Mouse (Mus musculus): Measurements from ENCODE around the gene Stat4. TPM values are rescaled to one million over a fixed set of nuclear protein-coding genes. Genes with fewer than 3 reads are reported as not detected.

The Stat4 gene
- polyA plus RNA-seq, 1 experiment from 2014 or later = 0.24 TPM

DNA sequence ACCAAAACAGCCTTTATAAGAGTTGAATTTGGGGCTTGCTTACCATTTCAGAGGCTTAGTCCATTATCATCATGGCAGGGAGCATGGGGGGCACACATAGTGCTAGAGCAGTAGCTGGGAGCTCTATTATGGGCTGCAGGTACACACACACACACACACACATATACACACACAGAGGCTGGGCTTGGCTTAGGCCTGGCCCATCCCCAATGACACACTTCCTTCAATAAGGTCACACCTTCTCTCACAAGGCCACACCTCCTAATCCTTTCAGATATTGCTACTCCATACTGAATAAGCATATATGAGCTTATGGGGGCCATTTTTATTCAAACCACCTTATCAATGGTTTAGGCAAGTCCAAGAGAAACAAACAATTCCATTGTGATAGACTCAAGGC lies 25.3 kb downstream of the Stat4 start:
- no peak for ATAC-seq (ENCODE audit: low read depth)
- Histone ChIP-seq H3K27ac (ENCODE audit: low read depth, low read length) (no peak overlapping the region), H3K36me3 (ENCODE audit: control insufficient read depth, insufficient read depth, low read length) (no peaks in the 10 kb centered on the region), H3K9ac (replicated peaks; ENCODE audit: low read depth, low read length) (no peak overlapping the region), H3K27me3 (ENCODE audit: control insufficient read depth, insufficient read depth, low read length) (no peaks in the 10 kb centered on the region), H3K4me2 (ENCODE audit: low read depth, low read length) (no peak overlapping the region), H3K4me1 (ENCODE audit: control insufficient read depth, insufficient read depth, low read length) (no peaks in the 10 kb centered on the region), H3K4me3 (ENCODE audit: low read depth, low read length) (no peak overlapping the region), H3K9me3 (ENCODE audit: control insufficient read depth, low read length) (no peaks in the 10 kb centered on the region)

DNA sequence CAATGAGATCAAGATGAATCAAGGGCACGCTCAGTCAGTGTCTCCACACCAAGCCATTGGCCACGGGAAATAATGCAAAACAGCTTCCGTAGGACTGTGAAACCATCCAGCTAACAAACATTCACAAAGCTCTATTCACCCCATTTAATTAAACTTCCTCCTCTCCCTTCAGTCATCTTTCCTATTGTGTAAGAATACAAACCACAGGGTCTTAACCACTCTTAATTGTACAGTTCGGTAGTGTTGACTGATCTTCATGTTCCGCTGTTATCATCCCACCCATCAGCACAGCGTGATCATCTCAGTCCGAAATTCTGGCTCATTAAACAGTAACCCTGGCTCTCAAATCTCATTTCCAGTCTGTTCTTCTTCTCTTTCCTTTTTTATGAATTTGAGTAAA lies 25.8 kb downstream of the Stat4 start:
- Histone ChIP-seq H3K27me3 (ENCODE audit: control insufficient read depth, insufficient read depth, low read length) (no peaks in the 10 kb centered on the region), H3K36me3 (ENCODE audit: control insufficient read depth, insufficient read depth, low read length) (no peaks in the 10 kb centered on the region), H3K9me3 (ENCODE audit: control insufficient read depth, low read length) (no peaks in the 10 kb centered on the region), H3K4me2 (ENCODE audit: low read depth, low read length) (no peak overlapping the region), H3K9ac (replicated peaks; ENCODE audit: low read depth, low read length) (no peak overlapping the region), H3K4me1 (ENCODE audit: control insufficient read depth, insufficient read depth, low read length) (no peaks in the 10 kb centered on the region), H3K4me3 (ENCODE audit: low read depth, low read length) (no peak overlapping the region), H3K27ac (ENCODE audit: low read depth, low read length) (no peak overlapping the region)
- no peak for ATAC-seq (ENCODE audit: low read depth)
- WGBS = 86% methylated on average over 7 of the region's 7 CpGs

DNA sequence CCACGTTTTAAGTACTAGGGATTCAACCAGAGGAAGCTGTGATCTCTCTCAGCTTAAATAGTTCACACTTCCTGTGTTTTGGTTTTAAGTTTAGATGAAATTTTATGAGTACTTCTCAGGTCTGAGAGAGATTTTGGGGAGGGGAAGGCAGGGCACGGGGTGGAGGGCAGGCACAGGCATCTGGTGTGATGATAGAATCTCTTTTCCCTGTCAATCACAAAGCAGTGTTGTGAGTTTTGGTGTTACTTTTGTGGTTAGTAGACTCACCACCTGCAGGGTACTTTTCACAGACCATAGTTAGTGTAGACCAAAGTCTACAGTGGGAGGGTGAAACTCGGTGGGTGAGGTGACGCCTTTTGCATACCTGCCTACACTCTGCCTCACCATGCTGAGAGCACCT lies 32.7 kb downstream of the Stat4 start:
- no peaks in the 10 kb centered on the region for H3K9me3 ChIP-seq (ENCODE audit: control insufficient read depth, low read length)
- no peak overlapping the region for H3K9ac ChIP-seq (replicated peaks; ENCODE audit: low read depth, low read length)
- no peak overlapping the region for H3K4me2 ChIP-seq (ENCODE audit: low read depth, low read length)
- no peaks in the 10 kb centered on the region for H3K27me3 ChIP-seq (ENCODE audit: control insufficient read depth, insufficient read depth, low read length)
- no peaks in the 10 kb centered on the region for H3K4me1 ChIP-seq (ENCODE audit: control insufficient read depth, insufficient read depth, low read length)
- H3K27ac ChIP-seq (ENCODE audit: low read depth, low read length) = no peak overlapping the region
- 78% methylated on average over 4 of the region's 4 CpGs for WGBS
- no peaks in the 10 kb centered on the region for H3K36me3 ChIP-seq (ENCODE audit: control insufficient read depth, insufficient read depth, low read length)
- H3K4me3 ChIP-seq (ENCODE audit: low read depth, low read length) = no peak overlapping the region
- ATAC-seq (ENCODE audit: low read depth) = no peak

DNA sequence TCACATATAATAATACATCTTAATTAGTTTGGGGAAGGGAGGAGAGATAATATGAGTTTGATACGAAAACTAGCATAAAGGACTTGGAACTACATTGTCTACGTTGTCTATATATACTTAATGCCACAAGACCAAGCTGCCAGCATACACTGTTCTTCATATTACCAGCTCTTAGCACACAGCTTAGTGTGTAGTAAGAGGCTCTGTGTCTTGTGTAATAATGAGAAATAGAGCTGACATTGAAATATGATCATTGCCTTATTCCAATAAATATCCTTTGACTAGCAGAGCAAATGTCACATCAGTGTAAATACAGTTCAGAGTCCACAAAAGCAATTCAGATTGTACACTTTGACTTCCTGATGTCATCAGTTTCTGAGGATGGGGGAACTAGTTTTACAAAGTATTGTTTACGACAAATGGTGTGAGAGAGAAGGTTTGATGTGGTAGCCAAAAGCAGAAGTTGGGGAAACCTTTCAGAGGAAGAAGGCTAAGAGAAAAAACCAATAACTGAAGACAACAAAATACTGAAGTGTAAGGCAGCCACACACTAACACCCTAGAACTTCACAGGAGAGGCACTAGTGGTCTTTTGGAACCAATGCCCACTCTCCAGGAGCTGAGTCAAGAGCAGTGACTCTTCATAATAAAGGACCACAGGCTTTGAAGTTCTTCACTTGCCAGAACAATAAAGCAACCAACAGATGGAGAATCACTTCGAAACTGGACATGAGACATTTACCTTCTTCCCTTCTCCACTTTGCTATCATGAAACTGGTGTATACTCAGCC lies 35.2 kb downstream of the Stat4 start:
- 89% methylated on average over 4 of the region's 4 CpGs for WGBS
- Histone ChIP-seq H3K36me3 (ENCODE audit: control insufficient read depth, insufficient read depth, low read length) (no peaks in the 10 kb centered on the region), H3K4me2 (ENCODE audit: low read depth, low read length) (no peak overlapping the region), H3K4me1 (ENCODE audit: control insufficient read depth, insufficient read depth, low read length) (no peaks in the 10 kb centered on the region), H3K4me3 (ENCODE audit: low read depth, low read length) (no peak overlapping the region), H3K9me3 (ENCODE audit: control insufficient read depth, low read length) (no peaks in the 10 kb centered on the region), H3K27me3 (ENCODE audit: control insufficient read depth, insufficient read depth, low read length) (no peaks in the 10 kb centered on the region), H3K9ac (replicated peaks; ENCODE audit: low read depth, low read length) (no peak overlapping the region), H3K27ac (ENCODE audit: low read depth, low read length) (no peak overlapping the region)
- ATAC-seq (ENCODE audit: low read depth) = no peak

DNA sequence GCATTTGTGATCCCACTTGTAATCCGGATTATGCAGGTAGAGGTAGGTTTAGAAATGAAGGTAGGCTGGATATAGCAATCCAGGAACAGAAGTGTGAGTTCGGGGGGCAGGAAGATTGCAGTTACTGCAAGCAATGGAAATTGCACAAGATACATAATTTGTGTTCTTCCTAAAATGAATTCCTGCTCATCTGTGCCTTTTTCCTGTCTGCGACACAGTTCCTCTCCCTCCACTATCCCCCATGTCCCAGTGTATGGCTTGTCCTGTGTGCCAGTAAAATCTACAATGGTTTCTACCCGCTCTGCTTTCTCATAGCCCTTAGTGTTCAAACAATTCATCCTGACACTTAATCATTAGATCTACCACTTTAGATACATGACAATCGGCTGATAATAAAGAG lies 41.7 kb downstream of the Stat4 start:
- no peaks in the 10 kb centered on the region for H3K27me3 ChIP-seq (ENCODE audit: control insufficient read depth, insufficient read depth, low read length)
- ATAC-seq (ENCODE audit: low read depth) = no peak
- no peaks in the 10 kb centered on the region for H3K9me3 ChIP-seq (ENCODE audit: control insufficient read depth, low read length)
- H3K4me3 ChIP-seq (ENCODE audit: low read depth, low read length) = no peak overlapping the region
- WGBS = 90% methylated on average over 5 of the region's 5 CpGs
- H3K4me1 ChIP-seq (ENCODE audit: control insufficient read depth, insufficient read depth, low read length) = no peaks in the 10 kb centered on the region
- H3K9ac ChIP-seq (replicated peaks; ENCODE audit: low read depth, low read length) = no peak overlapping the region
- no peak overlapping the region for H3K4me2 ChIP-seq (ENCODE audit: low read depth, low read length)
- no peak overlapping the region for H3K27ac ChIP-seq (ENCODE audit: low read depth, low read length)
- no peaks in the 10 kb centered on the region for H3K36me3 ChIP-seq (ENCODE audit: control insufficient read depth, insufficient read depth, low read length)

DNA sequence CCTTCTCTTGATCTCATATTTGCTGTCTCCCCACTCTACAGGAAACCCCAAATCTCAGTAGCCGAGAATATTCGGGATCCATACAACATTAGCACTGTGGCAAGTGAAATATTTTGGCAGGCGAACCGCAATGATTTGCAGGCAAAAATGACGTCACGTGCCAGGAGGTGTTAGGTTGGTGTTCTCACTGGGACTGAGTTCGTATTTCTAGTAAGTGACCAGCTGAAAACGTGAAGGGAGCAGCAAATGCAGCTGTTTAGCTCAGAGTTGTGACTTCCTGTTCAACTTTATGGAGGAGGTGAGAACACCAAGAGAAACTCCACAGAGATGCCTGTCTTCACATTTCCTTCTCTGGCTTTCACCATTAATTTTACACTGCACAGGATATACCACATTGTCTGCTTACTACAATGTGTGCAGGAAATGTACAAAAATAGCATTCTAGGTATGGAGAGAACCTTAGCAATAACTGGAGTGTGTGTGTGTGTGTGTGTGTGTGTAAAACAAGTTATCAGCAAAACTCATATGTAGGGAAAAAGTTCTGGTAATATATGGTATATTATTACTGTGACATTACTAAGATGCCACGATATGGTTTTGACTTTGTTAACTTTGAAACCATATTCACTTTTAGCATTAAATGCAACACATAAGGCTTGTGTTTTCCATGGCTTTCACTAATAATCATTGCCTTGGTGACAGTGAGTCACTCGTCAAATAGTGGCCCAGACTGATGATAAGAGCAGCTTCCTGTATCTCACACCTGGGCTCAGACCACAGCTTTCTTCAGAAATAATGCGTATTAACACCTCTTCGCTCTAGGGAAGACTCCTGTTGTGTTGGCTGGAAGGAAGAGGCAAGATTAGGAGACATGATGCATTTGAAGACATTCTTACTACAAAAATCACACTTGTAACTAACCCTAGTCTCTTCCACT lies 48.1 kb downstream of the Stat4 start:
- WGBS = 93% methylated on average over 12 of the region's 12 CpGs
- no peaks in the 10 kb centered on the region for H3K27me3 ChIP-seq (ENCODE audit: control insufficient read depth, insufficient read depth, low read length)
- ATAC-seq (ENCODE audit: low read depth) = no peak
- no peak overlapping the region for H3K27ac ChIP-seq (ENCODE audit: low read depth, low read length)
- no peaks in the 10 kb centered on the region for H3K9me3 ChIP-seq (ENCODE audit: control insufficient read depth, low read length)
- no peak overlapping the region for H3K9ac ChIP-seq (replicated peaks; ENCODE audit: low read depth, low read length)
- H3K4me2 ChIP-seq (ENCODE audit: low read depth, low read length) = no peak overlapping the region
- no peaks in the 10 kb centered on the region for H3K36me3 ChIP-seq (ENCODE audit: control insufficient read depth, insufficient read depth, low read length)
- H3K4me1 ChIP-seq (ENCODE audit: control insufficient read depth, insufficient read depth, low read length) = no peaks in the 10 kb centered on the region
- H3K4me3 ChIP-seq (ENCODE audit: low read depth, low read length) = no peak overlapping the region

DNA sequence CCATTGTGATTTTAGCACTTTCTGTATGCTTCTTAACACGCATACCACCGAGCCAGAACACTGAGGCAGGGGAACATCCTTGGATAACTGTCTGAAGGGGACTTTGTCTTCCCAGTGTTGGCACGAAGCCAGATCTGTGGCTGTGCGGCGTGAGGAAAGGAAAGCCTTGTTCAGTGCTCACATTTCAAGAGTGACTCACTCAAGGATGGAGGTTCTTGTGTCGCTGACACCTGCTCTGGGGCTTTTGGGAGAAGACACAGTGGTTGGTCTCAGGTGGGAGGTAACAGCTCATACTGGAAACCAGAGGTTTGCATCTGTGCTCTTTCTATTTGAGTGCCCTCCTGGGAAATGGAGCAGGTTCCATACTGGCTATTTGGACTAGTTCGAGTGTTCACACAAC lies 52.2 kb downstream of the Stat4 start:
- no peaks in the 10 kb centered on the region for H3K36me3 ChIP-seq (ENCODE audit: control insufficient read depth, insufficient read depth, low read length)
- WGBS = 51% methylated on average over 7 of the region's 7 CpGs
- peak; percentile 21; the same call in 1 of the 2 replicates for ATAC-seq (ENCODE audit: low read depth)

DNA sequence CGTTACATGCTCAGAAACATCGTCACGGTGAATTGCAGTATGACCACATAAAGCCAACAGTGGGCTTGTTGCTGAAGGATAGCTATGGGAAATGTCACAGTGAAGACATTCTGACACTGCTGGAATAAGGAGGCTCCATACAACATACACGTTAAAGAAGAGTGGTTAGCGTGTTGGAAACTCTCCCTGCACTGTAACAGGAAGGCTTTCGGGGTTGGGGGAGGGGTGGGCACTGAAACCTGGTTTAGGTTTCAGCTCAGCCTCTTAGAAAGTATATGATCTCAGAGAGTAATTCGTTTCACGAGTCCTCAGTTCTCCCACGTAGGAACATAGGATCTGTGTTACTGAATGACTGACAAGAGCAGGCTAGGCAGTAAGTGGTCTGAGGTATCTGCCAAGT lies 52.7 kb downstream of the Stat4 start:
- Histone ChIP-seq H3K27me3 (ENCODE audit: control insufficient read depth, insufficient read depth, low read length) (no peaks in the 10 kb centered on the region), H3K36me3 (ENCODE audit: control insufficient read depth, insufficient read depth, low read length) (no peaks in the 10 kb centered on the region), H3K27ac (ENCODE audit: low read depth, low read length) (no peak overlapping the region), H3K4me1 (ENCODE audit: control insufficient read depth, insufficient read depth, low read length) (no peaks in the 10 kb centered on the region), H3K4me2 (ENCODE audit: low read depth, low read length) (no peak overlapping the region), H3K9me3 (ENCODE audit: control insufficient read depth, low read length) (no peaks in the 10 kb centered on the region), H3K9ac (replicated peaks; ENCODE audit: low read depth, low read length) (no peak overlapping the region), H3K4me3 (ENCODE audit: low read depth, low read length) (no peak overlapping the region)
- WGBS = 79% methylated on average over 9 of the region's 9 CpGs
- ATAC-seq (ENCODE audit: low read depth) = no peak

More for the DNA sequence above, 52.2 kb downstream of the Stat4 start:
- H3K4me2 ChIP-seq (ENCODE audit: low read depth, low read length) = no peak overlapping the region
- H3K4me3 ChIP-seq (ENCODE audit: low read depth, low read length) = no peak overlapping the region
- H3K27me3 ChIP-seq (ENCODE audit: control insufficient read depth, insufficient read depth, low read length) = no peaks in the 10 kb centered on the region
- no peak overlapping the region for H3K27ac ChIP-seq (ENCODE audit: low read depth, low read length)
- H3K9me3 ChIP-seq (ENCODE audit: control insufficient read depth, low read length) = no peaks in the 10 kb centered on the region
- H3K4me1 ChIP-seq (ENCODE audit: control insufficient read depth, insufficient read depth, low read length) = no peaks in the 10 kb centered on the region
- no peak overlapping the region for H3K9ac ChIP-seq (replicated peaks; ENCODE audit: low read depth, low read length)
